Mouse (Mus musculus) adipose tissue, adult 10 weeks (tissue): ENCODE measurements around the gene Tmem202. TPM values are rescaled to one million over a fixed set of nuclear protein-coding genes. Genes with fewer than 3 reads are reported as not detected.

ENCODE experiments used
- polyA plus RNA-seq: library from polyadenylated mRNA; stranded (reverse); fragments of 350-450 nt; fragmentation: Illumina TruSeq; extraction: RNeasy Lipid Tissue Mini Kit (QIAGEN cat#74804); gene quantifications from one replicate; pipeline ENCODE4 v1.2.3, GENCODE M21; 2014; ENCODE audit warnings: low read depth, low replicate concordance

Tmem202 gene
- 2.3 TPM for polyA plus RNA-seq

GRCm38 (mm10) chr9:59539441-59540137 is at the start of gene Tmem202, which contains the start of gene Hexa:
Gene Tmem202, minus strand, starts transcription at chr9:59539847.
Gene Hexa, plus strand, starts transcription at chr9:59539540.

GRCm38 (mm10) chr9:59577844-59578504 is 38.3 kb upstream of the Tmem202 start, which contains the start of gene Celf6:
Gene Celf6, plus strand, starts transcription at chr9:59577917.

GRCm38 (mm10) chr9:59486549-59487065 is 53.0 kb downstream of the Tmem202 start, which contains the start of gene Arih1:
Gene Arih1, minus strand, starts transcription at chr9:59486618.

Other genes starting within 250 kb of the Tmem202 start
- gene Adpgk, start 248.3 kb downstream of the Tmem202 start, polyA plus RNA-seq, result 24.6 TPM
- 11.2 TPM for gene Bbs4, start 186.3 kb downstream of the Tmem202 start, polyA plus RNA-seq
- 37.5 TPM for gene Arih1, start 53.2 kb downstream of the Tmem202 start, polyA plus RNA-seq
- gene Hexa, start 307 bp downstream of the Tmem202 start, polyA plus RNA-seq, result 116 TPM
- gene Celf6, start 38.1 kb upstream of the Tmem202 start, polyA plus RNA-seq, result not detected
- 24.4 TPM for gene Parp6, start 77.4 kb upstream of the Tmem202 start, polyA plus RNA-seq
- 325 TPM for gene Pkm, start 116.5 kb upstream of the Tmem202 start, polyA plus RNA-seq
- 26.5 TPM for gene Gramd2, start 140.3 kb upstream of the Tmem202 start, polyA plus RNA-seq
- gene Senp8, start 210.9 kb upstream of the Tmem202 start, polyA plus RNA-seq, result 10.4 TPM
- gene Myo9a, start 211.0 kb upstream of the Tmem202 start, polyA plus RNA-seq, result 8.3 TPM